8 mouse cellular contexts compared by ENCODE assay signal in genomic region chr9:121355431-121356141, GRCm38 (mm10). TPM values are rescaled to one million over a fixed set of nuclear protein-coding genes. Genes with fewer than 3 reads are reported as not detected.
DNase-seq lines count a peak whose midpoint lies in the region; ATAC-seq lines count a peak whose summit lies in the region.

No protein-coding gene starts in this region.

- 68% methylated on average over 9 of the region's 9 CpGs for WGBS in intestine, embryonic 15.5 days

- no peaks in the 10 kb centered on the region for H3K9me3 ChIP-seq in intestine, embryonic 15.5 days

- no peak overlapping the region for H3K4me2 ChIP-seq in intestine, embryonic 15.5 days (replicated peaks)

- intact Hi-C loops in left cerebral cortex, postnatal 36 days (cut with DNase I): loop anchor here (2.0 kb wide), 1 partner anchor 15 kb away; no protein-coding TSS in a partner anchor

- H3K4me3 ChIP-seq in intestine, embryonic 15.5 days (replicated peaks): no peak overlapping the region

- peak overlapping the region; percentile 23; the same call in 1 of the 2 replicates for H3K9ac ChIP-seq in intestine, embryonic 15.5 days

- peak; percentile 81 for DNase-seq in 3134 (ENCODE audit: extremely low read depth, insufficient read length, low spot score)
- peak; percentile 68 for DNase-seq in cerebellum, adult 11 months
- DNase-seq in frontal cortex, postnatal 25 days (ENCODE audit: low spot score in 2 of 2): peak; percentile 48 to 56
- peak; percentile 78 to 79 for DNase-seq in left cerebral cortex, postnatal 36 days (ENCODE audit: low spot score in 2 of 2)
- DNase-seq in right cerebral cortex, adult 2 months (ENCODE audit: low spot score in 2 of 2): peak; percentile 77 to 78
- no peak for DNase-seq in embryo, embryonic 10.5 days (ENCODE audit: low spot score)

- H3K27me3 ChIP-seq in intestine, embryonic 15.5 days (replicated peaks): no peaks in the 10 kb centered on the region

- no peak for ATAC-seq in intestine, embryonic 15.5 days
- no peak for ATAC-seq in megakaryocyte progenitor cell, adult 5-6 weeks (replicated peaks; ENCODE audit: poor library complexity)

- peaks cover 60% of the 10 kb centered on the region for H3K4me1 ChIP-seq in intestine, embryonic 15.5 days (replicated peaks)

- H3K27ac ChIP-seq in intestine, embryonic 15.5 days: peak overlapping the region; percentile 51

- H3K36me3 ChIP-seq in intestine, embryonic 15.5 days: no peaks in the 10 kb centered on the region

RNA-seq across cellular contexts. Expression of gene Trak1, which starts 58.3 kb away (rescaled TPM):
- 20.9 and 26.5 TPM in 2 replicates for polyA plus RNA-seq in intestine, embryonic 15.5 days (2015; fragmentation: Nextera tagmentation; extraction: Ambion mirVana)
- 100 to 1,000 TPM; 229 to 269 TPM for total RNA-seq in left cerebral cortex, postnatal 36 days (2021)
- 30.2 and 33.4 TPM in 2 replicates for total RNA-seq in megakaryocyte progenitor cell, adult 5-6 weeks (2015)
- total RNA-seq in megakaryocyte progenitor cell, adult 5-6 weeks (2017): 21.0 and 24.0 TPM in 2 replicates

Comparison
In these comparisons a context has a peak if more than half of its experiments do, and no peak if none do; other contexts are left out.
1. RNA of gene Trak1, which starts 58.3 kb away (total RNA-seq): 229 to 269 TPM in left cerebral cortex, postnatal 36 days; 21.0 to 33.4 TPM in megakaryocyte progenitor cell, adult 5-6 weeks; every median in the first group is over 4 times any median in the second.